Mouse (Mus musculus) brain, embryonic 14.5 days (tissue): Measurements from ENCODE around the gene Zfp960. TPM values are rescaled to one million over a fixed set of nuclear protein-coding genes. Genes with fewer than 3 reads are reported as not detected.
"Not testable (repeated sequence)": the region's sequence is repeated elsewhere in the genome, so short reads cannot be mapped to it uniquely, and the experiment has no call there.

Experiments used
- DNase-seq: peaks from one replicate; pipeline ENCODE4 v3.0.0-alpha.2; 2011; ENCODE audit warnings: low read depth
- polyA plus RNA-seq: library from polyadenylated mRNA; depleted of rRNA; stranded (reverse); fragments of >200 nt; gene quantifications from 2 replicates; pipeline ENCODE4 v1.2.3, GENCODE M21; 2012; rRNA removed

The Zfp960 gene
- 1.5 and 1.8 TPM in 2 replicates for polyA plus RNA-seq

GRCm38 (mm10) chr17:17063628-17064494, at the start of gene Zfp960:
TSS of gene Zfp960 (plus strand) at chr17:17064113.
- DNase-seq: peak; percentile 98

DNA sequence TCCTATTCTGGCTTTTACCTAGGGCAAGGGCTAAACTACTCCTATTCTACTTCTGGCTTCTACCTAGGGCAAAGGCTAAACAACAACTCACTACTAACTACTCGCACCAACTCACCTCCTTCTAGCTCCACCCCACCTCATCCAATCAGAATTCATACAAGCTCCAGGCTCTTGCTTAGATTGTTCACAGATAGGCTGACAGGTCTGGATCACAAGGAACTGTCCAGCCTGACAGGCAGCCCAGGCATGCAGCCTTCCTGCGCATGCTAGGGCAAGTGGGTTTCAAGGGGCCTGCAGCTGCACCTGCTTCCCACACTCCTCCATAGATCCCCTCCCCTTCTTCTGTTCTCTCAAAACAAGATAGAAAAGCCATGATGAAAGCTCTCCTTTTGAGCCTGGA, 45.8 kb upstream of the Zfp960 start:
- not testable (repeated sequence) for DNase-seq

- not testable (repeated sequence) for DNase-seq
Observed at GRCm38 (mm10) chr17:17059566-17059965, 4.3 kb upstream of the Zfp960 start.

GRCm38 (mm10) chr17:17120830-17121502, 57.1 kb downstream of the Zfp960 start, which contains the start of gene Zfp97:
TSS of gene Zfp97 (plus strand) at chr17:17121415.
- DNase-seq: not testable (repeated sequence)

Other genes starting within 250 kb of the Zfp960 start
- 1.5 and 2.2 TPM in 2 replicates for gene Zfp97, start 57.3 kb downstream of the Zfp960 start, polyA plus RNA-seq